Mouse (Mus musculus) kidney, adult 9 months (tissue): ENCODE measurements around the gene Rptor.

Experiments
- DNase-seq: peaks from one replicate; pipeline ENCODE4 v3.0.0; 2022

The Rptor gene

GRCm38 (mm10) chr11:119692196-119692910 is 89.6 kb downstream of the Rptor start:
- DNase-seq = no peak

DNA sequence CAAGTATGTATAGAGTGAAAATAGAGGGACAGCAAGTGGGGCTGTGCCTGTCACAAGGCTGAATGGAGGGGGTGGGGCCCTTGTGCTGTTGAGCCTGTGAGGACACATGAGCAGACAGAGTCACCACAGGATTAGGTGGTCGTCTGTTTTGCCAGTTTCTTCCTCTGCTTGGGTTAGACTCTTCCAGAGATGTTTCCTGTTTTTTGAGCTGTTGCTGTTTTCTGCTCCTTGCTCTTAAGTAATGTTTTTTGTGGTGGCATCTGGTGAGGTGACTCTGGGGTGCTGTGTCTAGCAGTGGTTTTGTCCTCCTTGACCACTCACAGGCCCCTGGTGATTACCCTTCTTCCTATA is 90.2 kb downstream of the Rptor start:
- no peak for DNase-seq

- no peak for DNase-seq
These were observed 91.6 kb downstream of the Rptor start for GRCm38 (mm10) chr11:119694146-119694860.

DNA sequence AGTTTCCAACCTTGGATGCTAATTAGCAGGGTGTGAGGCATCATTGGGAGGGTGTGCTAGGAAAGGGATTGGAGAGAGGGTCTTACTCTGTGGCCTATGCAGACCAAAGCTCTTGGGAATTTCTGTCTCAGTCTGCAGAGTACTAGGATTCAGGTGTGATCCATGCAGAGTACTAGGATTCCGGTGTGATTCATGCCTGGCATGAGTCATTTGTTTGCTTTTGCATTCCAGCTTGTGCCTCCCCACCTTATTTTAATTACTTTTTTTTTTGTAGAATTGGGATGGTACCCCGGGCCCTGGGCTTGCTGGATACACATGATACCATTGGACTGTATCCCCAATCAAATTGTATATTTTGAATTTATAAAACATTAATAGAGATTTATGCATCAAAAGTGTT is 93.7 kb downstream of the Rptor start:
- DNase-seq = no peak

DNA sequence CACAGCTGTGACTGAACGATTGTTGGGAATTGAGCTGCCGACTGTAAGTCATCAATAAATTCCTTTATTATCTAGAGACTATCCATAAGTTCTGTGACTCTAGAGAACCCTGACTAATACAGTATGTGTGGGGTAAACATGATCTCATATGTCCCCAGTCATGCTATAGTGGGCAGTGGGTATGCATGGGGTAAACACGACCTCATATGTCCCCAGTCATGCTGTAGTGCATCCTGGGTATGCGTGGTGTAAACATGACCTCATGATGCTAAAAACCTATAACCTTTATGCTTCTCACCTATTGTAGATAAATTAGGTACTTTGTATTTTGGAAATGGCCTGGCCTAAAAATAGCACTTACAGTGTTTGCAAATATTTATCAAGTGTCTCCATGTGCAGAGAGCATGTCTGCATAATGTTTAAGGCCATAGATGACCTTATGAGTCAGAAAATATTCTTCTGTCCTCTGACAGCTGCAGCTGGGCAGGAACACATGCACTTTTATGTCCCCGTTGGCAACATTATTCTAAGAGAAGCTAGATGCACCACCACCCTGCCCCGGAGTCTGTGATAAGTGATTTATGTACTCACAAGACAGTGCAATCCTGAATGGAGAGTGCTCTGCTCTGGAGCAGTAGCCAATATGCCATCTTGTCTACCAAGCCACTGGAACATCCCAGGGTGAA is 102.8 kb downstream of the Rptor start:
- DNase-seq = no peak

GRCm38 (mm10) chr11:119707259-119707658 is 104.6 kb downstream of the Rptor start:
- DNase-seq = no peak

- no peak for DNase-seq
These were observed 106.5 kb downstream of the Rptor start for GRCm38 (mm10) chr11:119709239-119709638.

GRCm38 (mm10) chr11:119710338-119710737 is 107.6 kb downstream of the Rptor start:
- DNase-seq = no peak

DNA sequence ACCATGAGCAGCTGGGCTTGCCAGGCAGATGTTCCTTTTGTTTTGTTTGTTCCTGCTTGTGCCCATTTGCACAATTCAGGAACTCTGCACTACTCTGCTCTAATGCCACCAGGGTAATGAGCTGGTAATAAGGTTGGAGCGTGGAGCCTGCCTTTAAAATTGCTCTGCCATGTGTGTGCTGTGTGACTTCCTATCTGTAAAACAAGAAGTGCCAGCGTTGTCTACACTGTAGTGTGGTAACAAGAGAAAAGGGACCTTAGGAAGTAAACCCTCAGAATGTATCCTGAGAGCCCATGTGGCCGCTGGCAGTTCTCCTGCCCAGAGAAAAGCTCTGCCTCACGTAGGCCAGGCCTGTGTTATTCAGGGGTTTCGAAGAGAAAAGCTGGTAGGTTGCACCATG is 108.1 kb downstream of the Rptor start:
- no peak for DNase-seq

GRCm38 (mm10) chr11:119715437-119715836 is 112.7 kb downstream of the Rptor start:
- no peak for DNase-seq

DNA sequence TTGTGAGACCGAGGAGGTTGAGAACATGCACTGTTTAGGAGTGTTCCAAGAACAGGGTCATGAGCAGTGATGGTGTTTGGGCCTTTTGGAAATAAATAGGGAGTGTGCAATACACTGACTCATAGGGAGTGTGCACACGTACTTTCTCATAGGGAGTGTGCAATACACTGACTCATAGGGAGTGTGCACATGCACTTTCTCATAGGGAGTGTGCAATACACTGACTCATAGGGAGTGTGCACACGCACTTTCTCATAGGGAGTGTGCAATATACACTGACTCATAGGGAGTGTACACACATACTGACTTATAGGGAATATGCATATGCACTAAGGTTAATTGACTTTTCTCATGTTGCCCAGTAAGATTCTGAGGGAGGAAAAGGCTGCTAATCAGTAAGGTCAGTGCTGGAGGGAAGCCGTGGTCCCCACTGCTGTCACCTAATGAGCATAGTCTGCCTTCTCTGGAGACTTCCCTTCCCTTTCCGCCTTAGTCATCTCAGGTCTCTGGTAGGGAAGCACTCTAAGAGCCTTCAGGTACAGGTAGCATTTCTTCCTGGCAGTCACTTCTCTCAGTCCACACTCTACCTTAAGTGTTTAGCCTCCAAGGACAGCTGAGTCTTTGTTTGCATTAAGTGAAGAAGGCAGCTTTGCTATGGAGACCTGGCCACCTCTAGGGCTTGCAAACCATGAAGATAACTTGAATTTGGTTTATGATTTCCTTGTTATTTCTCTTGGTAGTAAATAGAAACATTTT is 113.3 kb downstream of the Rptor start:
- no peak for DNase-seq

- DNase-seq = no peak
These were observed 115.4 kb downstream of the Rptor start for GRCm38 (mm10) chr11:119718115-119718514.

DNA sequence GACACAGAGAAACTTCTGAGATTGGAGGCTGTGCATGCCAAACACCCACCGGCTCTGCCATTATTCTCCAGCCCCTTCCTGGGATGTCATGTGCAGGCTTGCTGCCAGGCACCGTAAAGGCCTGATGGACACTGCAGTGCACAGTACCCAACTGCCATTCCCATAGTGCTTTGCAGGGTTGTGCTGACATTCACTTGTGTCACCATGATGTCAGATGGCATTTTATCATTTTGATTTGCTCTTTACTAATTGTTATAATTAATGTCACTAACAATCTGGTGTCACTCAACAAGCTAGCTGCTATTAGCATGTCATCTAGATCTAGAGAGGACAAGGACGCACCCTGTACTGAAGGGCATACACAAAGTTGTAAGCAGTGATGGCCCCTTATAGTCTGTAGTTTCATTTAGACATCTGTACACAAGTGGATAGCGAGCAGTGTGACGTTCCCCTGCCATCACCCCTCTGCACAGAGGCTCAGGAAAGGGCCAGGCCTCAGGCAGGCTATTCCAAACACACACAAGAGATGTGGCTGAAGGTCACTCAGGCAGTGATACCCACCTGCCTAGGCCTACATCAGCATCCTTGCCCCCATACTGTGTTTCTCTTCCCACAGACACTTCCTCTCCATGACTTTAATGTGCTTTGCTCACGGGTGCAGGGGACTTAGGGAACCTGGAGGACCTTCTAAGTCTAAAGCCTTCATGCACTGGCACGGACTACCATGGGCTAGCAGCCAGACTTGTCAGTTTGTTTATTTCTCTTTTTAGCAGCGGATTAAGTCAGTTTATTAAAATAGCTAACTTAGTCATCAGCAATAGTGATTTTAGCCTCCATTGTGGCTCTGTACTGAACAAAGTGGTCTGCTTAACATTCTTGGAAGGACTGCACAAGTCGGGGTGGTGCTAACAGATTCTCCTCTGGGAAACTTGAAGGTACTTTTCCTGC is 117.7 kb downstream of the Rptor start:
- peak; percentile 23 for DNase-seq

GRCm38 (mm10) chr11:119724709-119725108 is 122.0 kb downstream of the Rptor start:
- DNase-seq = no peak

DNA sequence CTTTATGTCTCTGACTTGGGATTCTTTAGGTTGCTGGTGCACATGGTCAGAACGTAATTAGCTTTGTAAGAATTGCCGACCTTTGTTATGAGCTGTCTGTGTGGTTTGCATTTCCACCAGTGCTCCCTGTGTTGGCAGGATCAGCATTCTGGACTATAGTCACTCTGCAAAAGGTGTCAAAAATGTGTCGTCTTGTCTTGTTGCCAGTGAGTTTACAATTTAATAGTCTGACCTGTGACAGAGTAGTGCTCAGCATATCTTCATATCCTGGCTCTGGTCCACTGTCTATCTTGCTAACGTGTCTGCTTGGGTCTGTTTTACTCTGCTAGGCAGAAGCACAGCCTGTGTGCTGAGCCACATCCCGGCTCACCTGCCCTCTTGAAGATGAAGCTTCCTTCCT is 128.7 kb downstream of the Rptor start:
- no peak for DNase-seq

DNA sequence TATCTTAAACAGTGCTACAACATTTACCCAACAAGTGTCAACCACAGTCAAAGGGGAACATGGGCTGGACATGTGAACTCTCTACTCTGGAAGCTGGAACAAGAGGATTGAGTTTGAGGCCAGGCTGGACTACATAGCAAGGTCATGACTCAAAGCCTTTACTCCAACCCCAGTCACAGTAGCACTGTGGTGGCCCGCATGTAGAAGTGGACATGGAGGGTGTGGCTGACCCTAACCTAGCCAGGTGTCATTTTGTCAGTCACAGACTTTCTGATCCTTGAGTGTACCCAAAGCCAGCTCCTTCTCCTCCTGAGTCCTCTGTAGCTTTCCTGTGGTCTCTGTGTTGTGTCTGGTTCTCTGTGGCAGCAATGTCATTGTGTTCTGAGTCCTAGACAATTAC is 129.7 kb downstream of the Rptor start:
- no peak for DNase-seq

DNA sequence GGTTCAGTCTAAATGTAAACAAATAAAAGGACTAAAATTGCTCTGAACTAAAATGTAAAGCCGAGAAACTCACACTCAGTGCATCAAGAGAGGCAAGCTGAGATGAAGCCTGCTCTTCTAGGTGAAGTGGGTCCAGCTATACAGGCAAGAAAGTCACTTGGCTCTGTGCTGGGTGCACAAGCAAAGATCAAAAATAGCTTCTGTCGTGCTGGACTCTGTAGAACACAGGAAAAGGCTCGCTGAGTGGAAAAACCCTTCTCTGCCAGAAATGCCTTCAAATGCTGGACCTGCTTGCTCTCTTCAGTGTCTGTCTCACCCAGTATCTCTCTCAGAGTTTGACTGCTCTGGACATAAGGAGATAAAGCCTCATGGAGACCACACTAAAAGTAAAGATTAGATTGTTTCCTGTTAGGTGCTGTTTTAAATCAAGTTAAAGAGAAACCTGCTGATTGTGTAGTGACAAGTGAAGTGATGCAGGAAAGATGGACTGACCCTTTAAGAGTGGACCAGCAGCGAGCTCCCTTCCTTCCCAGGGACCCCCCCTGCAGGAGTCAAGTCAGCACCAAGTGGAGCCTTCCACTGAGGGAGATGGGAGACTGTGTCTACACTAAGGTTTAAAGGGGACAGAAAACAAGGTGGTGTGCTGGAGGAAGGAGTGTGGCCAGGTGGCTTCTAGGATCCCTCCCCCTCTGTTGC is 130.4 kb downstream of the Rptor start:
- DNase-seq = no peak

- DNase-seq = no peak
These were observed 130.9 kb downstream of the Rptor start for GRCm38 (mm10) chr11:119733657-119733990.

DNA sequence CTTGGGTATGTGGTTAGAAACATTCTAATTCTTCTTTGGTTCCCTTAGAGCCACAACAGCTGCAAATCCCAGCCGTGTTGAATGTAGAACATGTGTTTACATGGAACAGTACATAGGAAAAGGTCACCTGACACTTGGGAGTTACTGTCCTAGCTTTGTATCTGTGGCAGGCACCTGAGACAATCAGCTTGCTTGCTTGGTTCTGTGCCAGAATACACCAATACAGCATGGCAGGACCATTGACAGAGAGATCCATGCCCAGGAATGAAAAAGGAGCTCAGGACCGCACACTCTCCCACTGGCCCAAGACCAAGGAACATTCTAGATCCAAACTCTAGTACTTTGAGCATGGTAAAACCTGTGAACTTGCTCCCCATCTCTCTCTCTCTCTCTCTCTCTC is 132.4 kb downstream of the Rptor start:
- DNase-seq = no peak

GRCm38 (mm10) chr11:119738990-119739846 is 136.5 kb downstream of the Rptor start:
- DNase-seq = no peak

DNA sequence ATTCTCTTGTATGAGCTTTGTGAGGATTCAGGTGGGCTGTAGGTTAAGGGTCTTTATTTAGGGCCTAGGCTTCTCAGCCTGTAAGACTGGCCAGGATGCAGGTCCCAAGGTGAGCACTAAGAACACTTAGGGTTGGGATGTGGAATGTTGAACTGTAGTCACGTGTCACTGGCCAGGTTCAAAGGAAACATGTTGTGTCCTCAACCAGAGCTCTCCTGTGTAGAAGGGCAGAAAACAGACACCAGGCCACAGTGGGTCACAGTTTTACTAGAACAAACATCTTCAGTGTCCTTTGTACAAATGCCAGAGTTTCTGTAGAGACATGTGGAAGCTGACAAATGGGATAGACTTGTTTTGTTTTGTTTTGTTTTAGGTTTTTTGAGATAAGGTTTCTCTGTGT is 138.7 kb downstream of the Rptor start:
- peak; percentile 53 for DNase-seq
